Mouse (Mus musculus): ENCODE measurements around the gene Bsnd. TPM values are rescaled to one million over a fixed set of nuclear protein-coding genes. Genes with fewer than 3 reads are reported as not detected.
A peak's percentile ranks its signal among the peaks of the same experiment; 100 is the strongest.

The Bsnd gene
- polyA plus RNA-seq, 1 experiment from 2014 or later, result not detected

DNA sequence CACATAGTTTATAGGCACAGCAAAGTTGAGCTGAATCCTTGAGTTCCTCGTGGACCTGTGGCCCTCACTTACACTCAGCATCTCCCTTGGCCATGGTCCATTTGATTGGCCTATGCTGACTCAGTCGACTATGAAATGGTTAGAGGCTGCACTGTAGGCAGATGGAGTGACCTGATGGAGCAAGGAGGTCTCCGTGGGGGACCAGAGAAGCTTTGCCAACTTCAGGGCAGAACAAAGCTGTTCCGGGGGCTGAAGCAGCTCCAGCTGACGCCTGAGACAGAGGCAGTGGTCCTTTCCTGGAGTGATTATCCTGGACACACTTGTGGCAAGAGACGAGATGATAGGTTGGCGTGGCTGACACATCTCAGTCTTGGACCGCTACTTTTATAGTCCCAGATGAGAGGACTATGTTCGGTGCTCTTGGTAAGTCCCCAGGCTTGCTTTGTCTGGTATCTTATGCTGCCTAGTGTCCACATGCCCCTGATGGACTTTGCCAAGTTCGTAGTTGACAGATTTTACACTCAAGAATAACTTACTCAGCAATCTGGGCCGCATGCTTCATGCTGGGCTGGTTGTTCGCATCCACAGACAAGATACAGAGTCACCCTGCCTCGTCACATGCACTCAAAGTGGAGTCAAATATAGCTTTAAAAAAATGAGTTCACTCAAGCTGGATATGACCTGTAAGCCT is 24.5 kb downstream of the Bsnd start:
- Histone ChIP-seq H3K4me1 (ENCODE audit: control insufficient read depth, insufficient read depth, low read depth, low read length) (peaks cover 10% of the 10 kb centered on the region), H3K36me3 (ENCODE audit: control insufficient read depth, insufficient read depth, low read length) (no peaks in the 10 kb centered on the region), H3K4me3 (ENCODE audit: low read length) (no peak overlapping the region), H3K27ac (ENCODE audit: low read depth, low read length) (no peak overlapping the region), H3K4me2 (ENCODE audit: low read length) (no peak overlapping the region), H3K27me3 (replicated peaks; ENCODE audit: control insufficient read depth, insufficient read depth, low read length) (peaks cover 10% of the 10 kb centered on the region), H3K9me3 (ENCODE audit: control insufficient read depth, low read length) (no peaks in the 10 kb centered on the region), H3K9ac (ENCODE audit: low read depth, low read length) (no peak overlapping the region)
- ATAC-seq, result peak; percentile 31; the same call in 1 of the 2 replicates
- 67% methylated on average over 13 of the region's 13 CpGs for WGBS

GRCm38 (mm10) chr4:106463174-106463801 is 28.8 kb downstream of the Bsnd start:
- Histone ChIP-seq H3K27ac (ENCODE audit: low read depth, low read length) (no peak overlapping the region; the same call in 1 of the 2 replicates), H3K36me3 (ENCODE audit: control insufficient read depth, insufficient read depth, low read length) (no peaks in the 10 kb centered on the region), H3K4me3 (ENCODE audit: low read length) (peak overlapping the region; percentile 50), H3K4me2 (ENCODE audit: low read length) (peak overlapping the region; percentile 90), H3K9ac (ENCODE audit: low read depth, low read length) (peak overlapping the region; percentile 66), H3K27me3 (replicated peaks; ENCODE audit: control insufficient read depth, insufficient read depth, low read length) (peaks cover 10% of the 10 kb centered on the region), H3K9me3 (ENCODE audit: control insufficient read depth, low read length) (no peaks in the 10 kb centered on the region), H3K4me1 (ENCODE audit: control insufficient read depth, insufficient read depth, low read depth, low read length) (peaks cover 10% of the 10 kb centered on the region)
- WGBS, result 17% methylated on average over 21 of the region's 21 CpGs
- ATAC-seq, result peak; percentile 24; the same call in 1 of the 2 replicates

DNA sequence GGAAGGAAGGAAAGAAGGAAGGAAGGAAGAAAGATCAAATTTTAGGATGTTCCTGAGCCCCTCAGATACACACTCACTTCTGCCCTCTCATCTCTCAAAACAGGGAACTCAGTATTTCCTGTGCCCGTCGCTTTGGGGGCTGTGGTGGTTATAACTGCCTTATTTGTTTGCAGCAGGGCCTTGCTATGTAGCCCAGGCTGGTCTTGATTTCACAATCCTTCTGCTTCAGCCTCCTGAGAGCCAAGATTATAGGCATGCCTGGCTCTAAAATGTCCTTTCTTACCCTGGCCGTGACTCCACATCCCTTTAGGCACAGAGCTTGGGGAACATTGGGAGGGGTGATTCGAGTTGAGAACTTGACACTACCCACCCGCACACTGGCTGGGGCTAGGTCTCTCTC is 29.6 kb downstream of the Bsnd start:
- Histone ChIP-seq H3K36me3 (ENCODE audit: control insufficient read depth, insufficient read depth, low read length) (no peaks in the 10 kb centered on the region), H3K27me3 (replicated peaks; ENCODE audit: control insufficient read depth, insufficient read depth, low read length) (peaks cover 10% of the 10 kb centered on the region), H3K4me1 (ENCODE audit: control insufficient read depth, insufficient read depth, low read depth, low read length) (peaks cover 10% of the 10 kb centered on the region), H3K4me2 (ENCODE audit: low read length) (peak overlapping the region; percentile 8; the same call in 1 of the 2 replicates), H3K27ac (ENCODE audit: low read depth, low read length) (no peak overlapping the region), H3K4me3 (ENCODE audit: low read length) (no peak overlapping the region), H3K9me3 (ENCODE audit: control insufficient read depth, low read length) (no peaks in the 10 kb centered on the region), H3K9ac (ENCODE audit: low read depth, low read length) (no peak overlapping the region)
- no peak for ATAC-seq
- 71% methylated on average over 5 of the region's 5 CpGs for WGBS

DNA sequence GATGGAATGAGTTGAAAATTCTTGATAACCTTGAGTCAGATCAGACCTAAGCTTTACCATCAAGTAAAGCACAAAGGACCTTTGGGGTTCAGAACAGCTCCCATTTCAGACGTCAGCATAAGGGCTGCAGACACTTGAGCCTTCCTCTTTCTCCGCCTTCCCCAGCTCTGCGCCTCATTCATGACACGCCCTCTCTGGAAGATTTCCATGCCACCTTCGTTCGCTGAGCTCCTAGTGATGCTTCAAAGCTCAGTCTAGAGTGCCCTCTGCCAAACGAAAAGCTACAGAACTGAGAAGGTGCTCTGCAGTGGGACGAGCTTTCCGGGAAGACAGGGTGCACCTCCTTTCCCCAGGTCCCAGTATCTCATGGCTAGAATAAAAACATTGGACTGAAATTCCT is 30.1 kb downstream of the Bsnd start:
- Histone ChIP-seq H3K4me1 (ENCODE audit: control insufficient read depth, insufficient read depth, low read depth, low read length) (peaks cover 10% of the 10 kb centered on the region), H3K36me3 (ENCODE audit: control insufficient read depth, insufficient read depth, low read length) (no peaks in the 10 kb centered on the region), H3K27me3 (replicated peaks; ENCODE audit: control insufficient read depth, insufficient read depth, low read length) (peaks cover 10% of the 10 kb centered on the region), H3K9me3 (ENCODE audit: control insufficient read depth, low read length) (no peaks in the 10 kb centered on the region), H3K4me3 (ENCODE audit: low read length) (no peak overlapping the region), H3K9ac (ENCODE audit: low read depth, low read length) (no peak overlapping the region), H3K4me2 (ENCODE audit: low read length) (no peak overlapping the region), H3K27ac (ENCODE audit: low read depth, low read length) (no peak overlapping the region)
- no peak for ATAC-seq
- 73% methylated on average over 9 of the region's 9 CpGs for WGBS

GRCm38 (mm10) chr4:106454541-106454940 is 37.5 kb downstream of the Bsnd start:
- Histone ChIP-seq H3K27ac (ENCODE audit: low read depth, low read length) (no peak overlapping the region), H3K36me3 (ENCODE audit: control insufficient read depth, insufficient read depth, low read length) (no peaks in the 10 kb centered on the region), H3K4me2 (ENCODE audit: low read length) (no peak overlapping the region), H3K27me3 (replicated peaks; ENCODE audit: control insufficient read depth, insufficient read depth, low read length) (no peaks in the 10 kb centered on the region), H3K4me3 (ENCODE audit: low read length) (no peak overlapping the region), H3K9me3 (ENCODE audit: control insufficient read depth, low read length) (no peaks in the 10 kb centered on the region), H3K4me1 (ENCODE audit: control insufficient read depth, insufficient read depth, low read depth, low read length) (no peaks in the 10 kb centered on the region), H3K9ac (ENCODE audit: low read depth, low read length) (no peak overlapping the region)
- WGBS, result 92% methylated on average over 7 of the region's 7 CpGs
- ATAC-seq, result no peak

DNA sequence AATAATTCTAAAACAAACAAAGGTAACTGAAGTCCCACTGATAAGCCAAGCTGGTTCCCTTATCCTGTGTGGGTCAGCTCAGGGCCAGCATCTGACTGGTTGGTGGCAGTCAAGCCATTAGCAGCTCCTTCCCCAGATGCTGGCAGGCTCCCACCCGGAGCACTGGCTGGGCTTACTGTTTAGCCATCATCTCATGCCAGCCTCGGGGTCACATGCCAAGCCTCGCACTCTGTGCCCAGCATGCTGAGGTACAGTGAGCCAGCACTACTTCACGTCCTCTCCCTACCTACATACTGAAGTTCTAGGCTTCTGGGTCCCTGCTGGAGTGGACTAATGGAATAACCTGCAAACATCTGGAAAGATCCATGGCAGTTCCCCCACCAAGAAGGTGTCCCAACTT is 38.6 kb downstream of the Bsnd start:
- Histone ChIP-seq H3K4me1 (ENCODE audit: control insufficient read depth, insufficient read depth, low read depth, low read length) (no peaks in the 10 kb centered on the region), H3K9ac (ENCODE audit: low read depth, low read length) (no peak overlapping the region), H3K27me3 (replicated peaks; ENCODE audit: control insufficient read depth, insufficient read depth, low read length) (no peaks in the 10 kb centered on the region), H3K4me3 (ENCODE audit: low read length) (no peak overlapping the region), H3K36me3 (ENCODE audit: control insufficient read depth, insufficient read depth, low read length) (no peaks in the 10 kb centered on the region), H3K27ac (ENCODE audit: low read depth, low read length) (no peak overlapping the region), H3K9me3 (ENCODE audit: control insufficient read depth, low read length) (no peaks in the 10 kb centered on the region), H3K4me2 (ENCODE audit: low read length) (no peak overlapping the region)
- ATAC-seq, result no peak
- 91% methylated on average over 4 of the region's 4 CpGs for WGBS

GRCm38 (mm10) chr4:106453108-106453507 is 39.0 kb downstream of the Bsnd start:
- ATAC-seq, result no peak
- Histone ChIP-seq H3K4me1 (ENCODE audit: control insufficient read depth, insufficient read depth, low read depth, low read length) (no peaks in the 10 kb centered on the region), H3K9ac (ENCODE audit: low read depth, low read length) (no peak overlapping the region), H3K27ac (ENCODE audit: low read depth, low read length) (no peak overlapping the region), H3K4me2 (ENCODE audit: low read length) (no peak overlapping the region), H3K36me3 (ENCODE audit: control insufficient read depth, insufficient read depth, low read length) (no peaks in the 10 kb centered on the region), H3K27me3 (replicated peaks; ENCODE audit: control insufficient read depth, insufficient read depth, low read length) (no peaks in the 10 kb centered on the region), H3K9me3 (ENCODE audit: control insufficient read depth, low read length) (no peaks in the 10 kb centered on the region), H3K4me3 (ENCODE audit: low read length) (no peak overlapping the region)
- WGBS, result 85% methylated on average over 5 of the region's 5 CpGs

GRCm38 (mm10) chr4:106452401-106452800 is 39.7 kb downstream of the Bsnd start:
- Histone ChIP-seq H3K9ac (ENCODE audit: low read depth, low read length) (no peak overlapping the region), H3K9me3 (ENCODE audit: control insufficient read depth, low read length) (no peaks in the 10 kb centered on the region), H3K4me3 (ENCODE audit: low read length) (no peak overlapping the region), H3K27ac (ENCODE audit: low read depth, low read length) (no peak overlapping the region), H3K4me1 (ENCODE audit: control insufficient read depth, insufficient read depth, low read depth, low read length) (no peaks in the 10 kb centered on the region), H3K36me3 (ENCODE audit: control insufficient read depth, insufficient read depth, low read length) (no peaks in the 10 kb centered on the region), H3K27me3 (replicated peaks; ENCODE audit: control insufficient read depth, insufficient read depth, low read length) (no peaks in the 10 kb centered on the region), H3K4me2 (ENCODE audit: low read length) (no peak overlapping the region)
- WGBS, result 80% methylated on average over 7 of the region's 7 CpGs
- no peak for ATAC-seq

DNA sequence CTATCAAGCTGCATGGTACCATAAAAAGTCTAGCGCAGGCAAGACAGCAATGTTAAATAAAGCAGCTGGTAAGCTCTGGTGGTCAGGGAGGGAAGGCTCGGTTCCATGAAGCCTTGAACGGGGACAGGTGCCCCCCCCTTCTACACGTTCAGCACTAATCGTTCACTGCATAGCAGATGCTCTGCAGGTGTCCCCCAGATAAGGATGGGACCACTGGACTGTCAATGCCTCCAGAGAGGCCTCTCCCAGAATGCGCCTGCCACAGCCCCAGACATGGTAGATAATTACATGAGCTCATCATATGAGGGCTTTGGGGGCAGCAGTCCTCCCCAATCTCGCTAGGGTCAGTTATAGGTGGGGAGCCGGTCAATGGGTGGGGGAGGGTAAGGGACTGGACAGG is 42.8 kb downstream of the Bsnd start:
- WGBS, result 91% methylated on average over 8 of the region's 8 CpGs
- no peak for ATAC-seq
- Histone ChIP-seq H3K4me3 (ENCODE audit: low read length) (no peak overlapping the region), H3K4me2 (ENCODE audit: low read length) (no peak overlapping the region), H3K36me3 (ENCODE audit: control insufficient read depth, insufficient read depth, low read length) (no peaks in the 10 kb centered on the region), H3K27ac (ENCODE audit: low read depth, low read length) (no peak overlapping the region), H3K4me1 (ENCODE audit: control insufficient read depth, insufficient read depth, low read depth, low read length) (no peaks in the 10 kb centered on the region), H3K9ac (ENCODE audit: low read depth, low read length) (no peak overlapping the region), H3K9me3 (ENCODE audit: control insufficient read depth, low read length) (no peaks in the 10 kb centered on the region), H3K27me3 (replicated peaks; ENCODE audit: control insufficient read depth, insufficient read depth, low read length) (no peaks in the 10 kb centered on the region)
